Mouse (Mus musculus) kidney, adult 10 weeks (tissue): ENCODE results near the gene Cdk5rap2. TPM values are rescaled to one million over a fixed set of nuclear protein-coding genes. Genes with fewer than 3 reads are reported as not detected.

Experiments
- polyA plus RNA-seq: library from polyadenylated mRNA; stranded (reverse); fragments of 350-450 nt; fragmentation: Illumina TruSeq; extraction: RNeasy Lipid Tissue Mini Kit (QIAGEN cat#74804); gene quantifications from one replicate; pipeline ENCODE4 v1.2.3, GENCODE M21; 2014; ENCODE audit warnings: low read depth, low replicate concordance

Gene Cdk5rap2
- polyA plus RNA-seq, result 4.8 TPM

DNA sequence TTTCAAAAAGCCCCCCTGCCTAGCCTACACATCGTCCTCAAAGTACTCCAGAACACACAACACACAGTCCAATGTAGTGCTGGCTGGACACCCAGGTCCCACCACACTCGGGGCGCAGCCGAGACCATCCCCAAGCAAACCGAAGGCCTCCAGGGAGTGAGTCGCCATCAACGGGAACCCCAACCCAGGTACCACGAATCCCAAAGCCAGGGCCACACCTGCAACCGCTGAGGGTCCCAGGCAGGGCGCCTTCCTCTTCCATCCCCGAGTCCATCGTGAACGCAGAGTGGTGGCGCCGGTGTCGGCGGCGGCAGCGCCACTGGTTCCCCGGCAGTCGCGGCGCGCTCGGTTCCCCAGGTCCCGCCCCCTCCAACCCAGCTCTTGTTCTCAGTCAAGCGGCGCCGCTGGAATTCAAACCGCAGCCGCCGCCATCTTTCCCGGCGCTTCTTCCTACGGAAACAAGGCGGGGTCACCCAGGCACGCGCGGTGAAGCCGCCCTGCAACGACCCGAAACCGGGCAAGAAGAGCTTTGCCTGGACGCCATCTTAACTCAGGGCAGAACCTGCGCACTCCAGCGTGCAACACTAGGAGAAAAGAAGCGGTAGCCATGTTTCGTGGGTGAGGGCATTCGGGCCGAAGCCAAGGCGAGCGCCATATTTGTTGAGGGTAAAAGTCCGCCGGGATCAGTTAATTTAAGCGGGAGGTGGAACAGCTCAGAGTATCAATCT, at the start of gene Cdk5rap2:
Gene Cdk5rap2, minus strand, starts transcription at position 450 of the 728 bp plus-strand sequence.

Other genes starting within 250 kb of the Cdk5rap2 start
- gene Megf9, start 124.6 kb upstream of the Cdk5rap2 start, polyA plus RNA-seq, result 36.5 TPM